Mouse (Mus musculus): ENCODE measurements around the gene Scn11a.
A peak's percentile ranks its signal among the peaks of the same experiment; 100 is the strongest.

Scn11a gene

GRCm38 (mm10) chr9:119825297-119825696 is at the start of gene Scn11a:
TSS of gene Scn11a (minus strand) at chr9:119825456.
- no peak for DNase-seq

GRCm38 (mm10) chr9:119854170-119854569 is 28.9 kb upstream of the Scn11a start:
- DNase-seq: no peak

- DNase-seq: no peak
These were observed 28.0 kb upstream of the Scn11a start for GRCm38 (mm10) chr9:119853071-119853846.

GRCm38 (mm10) chr9:119852347-119853030 is 27.2 kb upstream of the Scn11a start:
- peak; percentile 52 to 67 for DNase-seq

- DNase-seq: no peak
These were observed 24.0 kb upstream of the Scn11a start for GRCm38 (mm10) chr9:119849214-119849613.

- DNase-seq: no peak
These were observed 23.4 kb upstream of the Scn11a start for GRCm38 (mm10) chr9:119848671-119849070.

GRCm38 (mm10) chr9:119847187-119847586 is 21.9 kb upstream of the Scn11a start:
- no peak for DNase-seq

GRCm38 (mm10) chr9:119844724-119845123 is 19.5 kb upstream of the Scn11a start:
- DNase-seq: no peak

- no peak for DNase-seq
These were observed 18.3 kb upstream of the Scn11a start for GRCm38 (mm10) chr9:119843549-119843948.

GRCm38 (mm10) chr9:119842541-119843169 is 17.4 kb upstream of the Scn11a start:
- no peak for DNase-seq

- DNase-seq: peak in 1 of 2 experiments; percentile 36
These were observed 16.8 kb upstream of the Scn11a start for GRCm38 (mm10) chr9:119842091-119842490.

- no peak for DNase-seq
These were observed 15.9 kb upstream of the Scn11a start for GRCm38 (mm10) chr9:119841159-119841558.

GRCm38 (mm10) chr9:119835581-119836125 is 10.4 kb upstream of the Scn11a start:
- peak; percentile 46 to 69 for DNase-seq

- no peak for DNase-seq
These were observed 5.7 kb upstream of the Scn11a start for GRCm38 (mm10) chr9:119831001-119831400.

- DNase-seq: no peak
These were observed 1.5 kb downstream of the Scn11a start for GRCm38 (mm10) chr9:119823722-119824121.

GRCm38 (mm10) chr9:119813631-119814030 is 11.6 kb downstream of the Scn11a start:
- no peak for DNase-seq

- DNase-seq: no peak
These were observed 18.8 kb downstream of the Scn11a start for GRCm38 (mm10) chr9:119806491-119806890.

GRCm38 (mm10) chr9:119804501-119804847 is 20.8 kb downstream of the Scn11a start:
- no peak for DNase-seq

- DNase-seq: no peak
These were observed 21.3 kb downstream of the Scn11a start for GRCm38 (mm10) chr9:119803845-119804500.

GRCm38 (mm10) chr9:119803169-119803827 is 22.0 kb downstream of the Scn11a start:
- DNase-seq: no peak

- DNase-seq: peak; percentile 37 to 42
These were observed 23.8 kb downstream of the Scn11a start for GRCm38 (mm10) chr9:119801460-119801859.

GRCm38 (mm10) chr9:119796791-119797190 is 28.5 kb downstream of the Scn11a start:
- no peak for DNase-seq

Measured in kidney, postnatal 4 days (tissue).